8 mouse cellular contexts compared by ENCODE assay signal in the genomic region with DNA sequence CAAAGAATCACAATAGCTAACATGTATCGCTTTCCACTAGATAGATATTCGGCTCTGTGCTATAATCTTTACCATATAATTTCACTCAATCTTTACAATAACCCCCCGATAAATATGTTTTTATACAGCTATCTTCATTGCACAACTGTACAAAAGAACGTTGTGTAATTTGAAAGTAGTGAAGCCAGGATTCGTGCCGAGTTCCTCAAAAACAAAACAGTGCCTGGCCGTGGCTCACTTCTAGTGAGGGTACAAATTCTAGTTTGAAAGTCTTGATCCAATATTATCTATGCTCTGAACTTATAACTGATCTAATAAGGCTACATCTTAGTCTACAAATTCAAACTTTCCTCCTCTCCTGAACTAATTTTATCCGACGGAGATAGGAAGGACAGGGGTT. TPM values are rescaled to one million over a fixed set of nuclear protein-coding genes. Genes with fewer than 3 reads are reported as not detected.
DNase-seq lines count a peak whose midpoint lies in the region; ATAC-seq lines count a peak whose summit lies in the region.

No protein-coding gene starts in this region.

- no peak for DNase-seq in neural tube, embryonic 11.5 days (ENCODE audit: low spot score)
- DNase-seq in neural tube, embryonic 10.5 days (ENCODE audit: extremely low spot score, low spot score) = no peak
- DNase-seq in liver, embryonic 11.5 days (ENCODE audit: low spot score) = no peak
- no peak for DNase-seq in right cerebral cortex, postnatal 25 days
- no peak for DNase-seq in cerebellum, postnatal 10 days
- DNase-seq in cerebellum, adult 18-20 months = no peak

- peak overlapping the region; percentile 78 for H3K9ac ChIP-seq in neural tube, embryonic 11.5 days (ENCODE audit: low read length)
- peak overlapping the region; percentile 87 for H3K9ac ChIP-seq in forebrain, embryonic 12.5 days
- H3K9ac ChIP-seq in liver, embryonic 11.5 days (ENCODE audit: low read depth, low read length) = peak overlapping the region; percentile 92
- peak overlapping the region; percentile 79 for H3K9ac ChIP-seq in stomach, embryonic 14.5 days (replicated peaks; ENCODE audit: low read depth, low read length)

- H3K4me3 ChIP-seq in neural tube, embryonic 11.5 days (ENCODE audit: low read depth, low read length) = peak overlapping the region; percentile 92
- peak overlapping the region; percentile 95 for H3K4me3 ChIP-seq in forebrain, embryonic 12.5 days (replicated peaks)
- H3K4me3 ChIP-seq in liver, embryonic 11.5 days (ENCODE audit: low read depth, low read length) = peak overlapping the region; percentile 95
- H3K4me3 ChIP-seq in stomach, embryonic 14.5 days (ENCODE audit: low read depth, low read length) = peak overlapping the region; percentile 96

- no peaks in the 10 kb centered on the region for H3K36me3 ChIP-seq in neural tube, embryonic 11.5 days (ENCODE audit: control insufficient read depth, insufficient read depth, low read length)
- H3K36me3 ChIP-seq in forebrain, embryonic 12.5 days (replicated peaks) = no peaks in the 10 kb centered on the region
- no peaks in the 10 kb centered on the region for H3K36me3 ChIP-seq in liver, embryonic 11.5 days (ENCODE audit: control insufficient read depth, insufficient read depth, low read length)
- no peaks in the 10 kb centered on the region for H3K36me3 ChIP-seq in stomach, embryonic 14.5 days (ENCODE audit: control insufficient read depth, insufficient read depth, low read length)

- WGBS in neural tube, embryonic 11.5 days = 15% methylated on average over 9 of the region's 9 CpGs
- WGBS in forebrain, embryonic 12.5 days = 17% methylated on average over 9 of the region's 9 CpGs
- WGBS in liver, embryonic 11.5 days = 14% methylated on average over 9 of the region's 9 CpGs
- WGBS in stomach, embryonic 14.5 days = 11% methylated on average over 9 of the region's 9 CpGs

- H3K4me1 ChIP-seq in neural tube, embryonic 11.5 days (ENCODE audit: control insufficient read depth, insufficient read depth, low read length) = peaks cover 2% of the 10 kb centered on the region; the same call in 1 of the 2 replicates
- peaks cover 15% of the 10 kb centered on the region for H3K4me1 ChIP-seq in forebrain, embryonic 12.5 days
- H3K4me1 ChIP-seq in liver, embryonic 11.5 days (replicated peaks; ENCODE audit: control insufficient read depth, insufficient read depth, low read length) = peaks cover 2% of the 10 kb centered on the region; the same call in 1 of the 2 replicates
- peaks cover 6% of the 10 kb centered on the region; the same call in 1 of the 2 replicates for H3K4me1 ChIP-seq in stomach, embryonic 14.5 days (ENCODE audit: control insufficient read depth, insufficient read depth, low read length)

- H3K27me3 ChIP-seq in neural tube, embryonic 11.5 days (ENCODE audit: control insufficient read depth, insufficient read depth, low read length) = no peaks in the 10 kb centered on the region
- no peaks in the 10 kb centered on the region for H3K27me3 ChIP-seq in forebrain, embryonic 12.5 days
- H3K27me3 ChIP-seq in liver, embryonic 11.5 days (replicated peaks; ENCODE audit: control insufficient read depth, insufficient read depth, low read length) = no peaks in the 10 kb centered on the region
- H3K27me3 ChIP-seq in stomach, embryonic 14.5 days (ENCODE audit: control insufficient read depth, insufficient read depth, low read length) = no peaks in the 10 kb centered on the region

- no peaks in the 10 kb centered on the region for H3K9me3 ChIP-seq in neural tube, embryonic 11.5 days (ENCODE audit: control insufficient read depth, low read length)
- no peaks in the 10 kb centered on the region for H3K9me3 ChIP-seq in forebrain, embryonic 12.5 days
- no peaks in the 10 kb centered on the region for H3K9me3 ChIP-seq in liver, embryonic 11.5 days (ENCODE audit: control insufficient read depth, low read length)
- no peaks in the 10 kb centered on the region for H3K9me3 ChIP-seq in stomach, embryonic 14.5 days (ENCODE audit: control insufficient read depth, low read depth, low read length)

- H3K4me2 ChIP-seq in neural tube, embryonic 11.5 days (ENCODE audit: low read depth) = peak overlapping the region; percentile 56
- peak overlapping the region; percentile 58 for H3K4me2 ChIP-seq in forebrain, embryonic 12.5 days
- peak overlapping the region; percentile 99 for H3K4me2 ChIP-seq in liver, embryonic 11.5 days
- peak overlapping the region; percentile 58 for H3K4me2 ChIP-seq in stomach, embryonic 14.5 days (replicated peaks; ENCODE audit: low read depth, low read length)

- no peak overlapping the region; the same call in 1 of the 2 replicates for H3K27ac ChIP-seq in neural tube, embryonic 11.5 days (ENCODE audit: low read depth, low read length)
- peak overlapping the region; percentile 74 for H3K27ac ChIP-seq in forebrain, embryonic 12.5 days
- peak overlapping the region; percentile 71 for H3K27ac ChIP-seq in liver, embryonic 11.5 days (ENCODE audit: low read depth, low read length)
- H3K27ac ChIP-seq in stomach, embryonic 14.5 days (ENCODE audit: low read length) = peak overlapping the region; percentile 76; the same call in 1 of the 2 replicates

- ATAC-seq in neural tube, embryonic 11.5 days (ENCODE audit: insufficient read depth, low FRiP score, low TSS enrichment) = no peak
- ATAC-seq in forebrain, embryonic 12.5 days (ENCODE audit: low FRiP score) = no peak
- no peak for ATAC-seq in liver, embryonic 11.5 days (replicated peaks; ENCODE audit: low FRiP score)
- no peak for ATAC-seq in stomach, embryonic 14.5 days (ENCODE audit: insufficient number of reproducible peaks, insufficient read depth, low FRiP score, low read depth)

RNA-seq across cellular contexts. Expression of gene Cdc40, which starts 0.8 kb away (rescaled TPM):
- polyA plus RNA-seq in neural tube, embryonic 11.5 days (2014; fragmentation: Nextera tagmentation; extraction: Ambion mirVana) = 36.3 and 37.8 TPM in 2 replicates
- 38.1 and 40.6 TPM in 2 replicates for polyA plus RNA-seq in forebrain, embryonic 12.5 days (2016; fragmentation: Nextera tagmentation; extraction: Ambion mirVana)
- 33.8 and 37.1 TPM in 2 replicates for polyA plus RNA-seq in liver, embryonic 11.5 days (2014; fragmentation: Nextera tagmentation; extraction: Ambion mirVana)
- polyA plus RNA-seq in stomach, embryonic 14.5 days (2014; fragmentation: Nextera tagmentation; extraction: Ambion mirVana) = 32.9 and 35.7 TPM in 2 replicates

RNA-seq across cellular contexts. Expression of gene Wasf1, which starts 0.9 kb away (rescaled TPM):
- 60.9 and 62.6 TPM in 2 replicates for polyA plus RNA-seq in neural tube, embryonic 11.5 days (2014; fragmentation: Nextera tagmentation; extraction: Ambion mirVana)
- polyA plus RNA-seq in forebrain, embryonic 12.5 days (2016; fragmentation: Nextera tagmentation; extraction: Ambion mirVana) = 62.5 and 72.4 TPM in 2 replicates
- polyA plus RNA-seq in liver, embryonic 11.5 days (2014; fragmentation: Nextera tagmentation; extraction: Ambion mirVana) = 11.3 and 13.8 TPM in 2 replicates
- polyA plus RNA-seq in stomach, embryonic 14.5 days (2014; fragmentation: Nextera tagmentation; extraction: Ambion mirVana) = 17.6 and 18.8 TPM in 2 replicates
